Mouse (Mus musculus): ENCODE measurements around the gene Tpgs1. TPM values are rescaled to one million over a fixed set of nuclear protein-coding genes. Genes with fewer than 3 reads are reported as not detected.

Tpgs1 gene
- polyA plus RNA-seq, 1 experiment: 89.4 TPM

DNA sequence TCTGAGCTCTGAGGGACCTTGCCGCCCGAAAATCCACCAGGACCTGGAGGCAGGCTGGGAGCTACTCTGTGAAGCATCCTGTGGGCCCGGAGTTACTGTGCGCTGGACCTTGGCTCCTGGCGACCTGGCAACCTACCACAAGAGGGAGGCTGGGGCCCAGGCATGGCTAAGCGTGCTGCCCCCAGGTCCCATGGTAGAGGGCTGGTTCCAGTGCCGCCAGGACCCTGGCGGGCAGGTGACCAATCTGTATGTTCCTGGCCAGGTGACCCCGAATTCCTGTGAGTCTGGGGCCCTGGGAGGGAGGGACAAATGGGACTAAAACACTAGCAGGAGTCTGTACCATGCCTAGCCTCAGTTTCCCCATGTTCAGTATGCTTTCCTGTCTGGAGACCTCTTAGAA, 2.7 kb upstream of the Tpgs1 start:
- no peak for DNase-seq (ENCODE audit: extremely low spot score in 1 of 2, low spot score in 1 of 2)

DNA sequence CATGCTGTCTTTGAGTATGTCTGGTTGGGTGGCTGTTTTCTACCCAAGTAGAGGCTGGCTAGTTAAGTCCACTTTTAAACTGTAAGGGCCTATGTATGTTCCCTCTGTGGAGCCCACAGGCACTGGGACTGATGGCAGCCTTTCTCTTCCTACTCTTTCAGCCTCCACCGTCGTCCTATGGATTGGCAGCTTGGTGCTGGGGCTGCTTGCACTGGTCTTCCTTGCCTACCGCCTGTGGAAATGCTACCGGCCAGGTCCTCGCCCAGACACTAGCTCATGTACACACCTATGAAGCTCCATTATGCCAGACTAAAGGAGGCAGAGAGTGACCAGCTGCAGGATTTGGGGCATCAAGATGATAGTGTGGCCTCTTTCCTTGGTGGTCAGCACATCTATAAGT, 1.1 kb upstream of the Tpgs1 start:
- DNase-seq (ENCODE audit: extremely low spot score in 1 of 2, low spot score in 1 of 2): no peak

- DNase-seq (ENCODE audit: extremely low spot score in 1 of 2, low spot score in 1 of 2): peak in 1 of 2 experiments; percentile 84
Observed at GRCm38 (mm10) chr10:79669576-79670057, 448 bp downstream of the Tpgs1 start.

GRCm38 (mm10) chr10:79670071-79670888, 1.1 kb downstream of the Tpgs1 start:
- no peak for DNase-seq (ENCODE audit: extremely low spot score in 1 of 2, low spot score in 1 of 2)

- DNase-seq (ENCODE audit: extremely low spot score in 1 of 2, low spot score in 1 of 2): no peak
Observed at GRCm38 (mm10) chr10:79671396-79672087, 2.4 kb downstream of the Tpgs1 start.

- DNase-seq (ENCODE audit: extremely low spot score in 1 of 2, low spot score in 1 of 2): no peak
Observed at GRCm38 (mm10) chr10:79672088-79672455, 2.9 kb downstream of the Tpgs1 start.

DNA sequence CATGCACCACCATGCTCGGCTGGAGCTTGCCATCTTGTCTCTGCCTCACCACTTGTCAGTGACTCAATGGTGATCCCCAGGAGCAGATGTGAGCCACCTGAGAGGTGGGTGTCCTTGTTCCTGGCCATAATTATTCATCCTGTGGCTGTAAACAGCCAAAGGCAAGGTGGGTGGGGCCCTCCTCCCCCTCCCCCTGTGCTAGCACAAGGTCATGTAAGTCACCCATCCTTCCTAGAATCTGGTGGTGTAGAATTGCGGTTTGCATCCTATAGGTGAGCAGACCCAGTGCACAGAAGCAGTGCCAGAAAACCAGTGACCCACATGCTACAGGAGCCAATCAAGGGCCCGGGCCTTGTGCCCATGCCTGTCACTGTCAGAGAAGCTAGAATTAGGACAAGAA, 3.9 kb downstream of the Tpgs1 start:
- no peak for DNase-seq (ENCODE audit: extremely low spot score in 1 of 2, low spot score in 1 of 2)

DNA sequence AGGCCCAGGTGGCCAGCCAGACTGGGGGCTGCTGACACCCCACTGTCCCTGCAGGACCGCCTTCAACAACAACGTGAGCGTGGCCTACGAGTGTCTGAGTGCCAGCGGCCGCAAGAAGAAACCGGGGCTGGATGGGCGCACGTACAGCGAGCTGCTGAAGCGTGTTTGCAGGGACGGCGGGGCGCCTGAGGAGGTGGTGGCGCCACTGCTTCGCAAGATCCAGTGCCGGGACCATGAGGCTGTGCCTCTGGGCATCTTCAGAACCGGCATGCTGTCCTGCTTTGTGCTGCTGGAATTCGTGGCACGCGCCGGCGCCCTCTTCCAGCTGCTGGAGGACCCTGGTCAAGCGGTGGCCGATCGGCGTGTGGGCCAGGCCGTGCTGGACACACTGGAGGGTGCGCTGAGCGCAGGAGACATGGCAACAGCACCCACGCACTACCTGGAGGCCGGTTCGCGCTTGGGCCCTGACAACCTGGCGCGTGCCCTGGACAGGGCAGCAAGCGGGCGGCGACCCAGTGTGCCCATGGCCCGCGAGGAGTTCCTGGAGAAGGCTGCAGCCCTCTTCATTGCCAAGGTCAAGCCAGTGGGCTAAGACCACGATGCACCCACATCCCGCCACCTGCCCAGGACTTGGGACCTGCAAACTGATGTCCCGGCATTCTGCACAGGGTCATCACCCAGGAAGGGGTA, 6.3 kb downstream of the Tpgs1 start:
- no peak for DNase-seq (ENCODE audit: extremely low spot score in 1 of 2, low spot score in 1 of 2)

DNA sequence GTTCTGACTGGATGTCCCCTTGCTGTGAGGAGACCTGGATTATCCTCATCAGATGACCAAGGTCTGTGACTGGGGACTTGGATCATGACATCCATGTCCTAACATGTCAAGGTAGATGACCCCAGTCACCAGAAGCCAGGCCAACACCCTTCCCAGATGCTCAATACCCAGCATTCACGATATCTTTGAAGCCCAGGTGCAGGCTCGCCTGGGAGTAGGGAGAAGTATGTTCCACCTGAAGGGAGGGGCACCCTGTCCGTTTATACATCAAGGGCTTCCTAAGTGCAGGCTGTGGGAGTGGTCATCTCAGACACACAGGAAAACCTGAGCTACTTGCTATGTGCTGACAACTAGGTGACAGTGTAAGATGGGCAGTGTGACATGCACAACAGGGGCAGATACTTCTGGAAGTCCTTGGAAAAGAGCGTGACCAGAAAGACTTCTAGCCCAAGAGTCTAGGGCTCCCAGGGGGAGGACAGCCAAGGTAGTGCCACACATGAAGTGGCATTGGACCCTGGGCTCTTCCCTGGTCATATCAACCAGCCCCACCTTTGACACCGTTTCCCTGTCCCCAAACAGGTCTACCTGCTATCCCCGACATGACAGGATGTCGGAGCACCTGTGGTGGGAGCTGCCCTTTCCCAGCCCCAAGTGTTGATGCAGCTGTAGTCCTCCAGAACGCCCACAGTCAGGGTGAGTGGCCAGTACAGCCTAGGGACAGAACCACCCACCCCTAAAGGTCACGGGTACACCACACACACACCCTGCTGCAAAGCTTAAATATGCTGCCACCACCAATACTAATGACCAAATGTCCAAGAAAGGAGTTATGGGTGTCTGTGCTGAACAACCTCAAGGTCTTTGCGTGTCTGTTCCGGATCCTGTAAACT, 11.7 kb downstream of the Tpgs1 start:
- no peak for DNase-seq (ENCODE audit: extremely low spot score in 1 of 2, low spot score in 1 of 2)

DNA sequence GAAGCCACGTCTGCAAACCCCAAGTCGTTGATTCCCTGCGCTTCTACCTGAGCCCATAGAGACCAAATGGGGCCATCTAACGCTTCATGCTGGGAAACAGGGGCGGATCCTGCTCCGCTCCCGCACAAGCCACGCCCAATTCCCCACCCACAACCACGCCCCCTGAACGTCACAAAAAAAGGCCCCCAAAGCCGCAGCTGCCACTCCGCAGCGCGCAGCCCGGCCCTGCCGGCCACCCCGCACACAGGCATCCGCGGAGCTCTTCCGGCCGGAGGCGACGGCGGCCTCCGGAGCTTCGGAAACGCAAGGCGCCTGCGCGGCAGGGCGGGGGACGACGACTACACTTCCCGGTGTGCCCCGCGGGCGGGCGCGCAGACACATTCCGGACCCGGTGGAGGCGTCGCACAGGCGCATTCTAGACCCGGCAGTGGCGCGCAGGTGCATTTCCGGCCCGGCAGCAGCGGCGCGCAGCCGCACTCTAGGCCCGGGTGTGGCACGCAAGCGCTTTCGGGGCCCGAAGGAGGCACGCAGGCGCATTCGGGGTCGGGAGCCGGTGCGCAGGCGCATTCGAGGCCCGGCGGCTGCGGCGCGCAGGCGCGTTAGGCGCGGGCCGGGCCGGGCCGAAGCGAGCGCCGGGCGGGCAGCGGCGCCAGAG, 12.5 kb downstream of the Tpgs1 start, which contains the start of gene Cdc34:
Gene Cdc34 (plus strand): TSS at position 605 of the 655 bp plus-strand sequence.
- peak; percentile 98 to 100 for DNase-seq (ENCODE audit: extremely low spot score in 1 of 2, low spot score in 1 of 2)

DNA sequence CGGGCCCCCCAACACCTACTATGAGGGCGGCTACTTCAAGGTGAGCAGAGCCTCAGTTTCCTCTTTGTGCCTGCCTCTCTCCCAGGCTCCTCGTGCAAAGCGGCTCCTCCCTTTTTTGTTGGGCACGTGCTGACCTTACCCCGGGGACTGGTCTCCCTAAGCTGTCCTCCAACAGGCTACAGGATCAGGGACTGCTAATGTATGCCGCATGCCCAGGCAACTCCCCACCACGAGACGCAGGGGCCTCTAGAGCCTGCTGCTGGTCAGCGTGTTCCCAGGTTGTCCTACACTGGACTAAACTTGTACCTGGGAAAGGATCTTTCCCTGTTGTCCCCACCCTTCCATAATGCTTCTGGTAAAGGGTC, 13.4 kb downstream of the Tpgs1 start:
- DNase-seq (ENCODE audit: extremely low spot score in 1 of 2, low spot score in 1 of 2): no peak

- peak in 1 of 2 experiments; percentile 61 for DNase-seq (ENCODE audit: extremely low spot score in 1 of 2, low spot score in 1 of 2)
Observed at GRCm38 (mm10) chr10:79682916-79683582, 13.9 kb downstream of the Tpgs1 start.

- no peak for DNase-seq (ENCODE audit: extremely low spot score in 1 of 2, low spot score in 1 of 2)
Observed at GRCm38 (mm10) chr10:79683726-79684640, 14.8 kb downstream of the Tpgs1 start.

GRCm38 (mm10) chr10:79684770-79685600, 15.8 kb downstream of the Tpgs1 start:
- DNase-seq (ENCODE audit: extremely low spot score in 1 of 2, low spot score in 1 of 2): no peak

DNA sequence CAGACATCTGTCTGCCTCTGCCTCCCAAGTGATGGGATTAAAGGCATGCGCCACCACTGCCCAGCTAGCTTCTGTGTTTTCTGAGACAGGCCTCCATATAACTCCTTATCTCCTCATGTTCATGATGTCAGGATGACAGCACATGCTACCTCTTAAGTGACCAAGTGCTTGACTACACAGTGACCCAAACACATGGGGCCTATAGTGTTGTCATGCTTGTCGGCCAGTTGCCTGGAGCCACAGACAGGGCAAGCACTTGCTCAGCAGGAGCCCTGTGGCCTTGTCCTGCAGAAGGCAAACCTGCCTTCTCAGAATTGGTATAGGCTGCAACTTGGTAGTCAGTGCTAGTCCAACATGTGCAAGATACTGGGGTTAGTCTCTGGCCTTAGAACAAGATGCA, 17.1 kb downstream of the Tpgs1 start:
- no peak for DNase-seq (ENCODE audit: extremely low spot score in 1 of 2, low spot score in 1 of 2)

- no peak for DNase-seq (ENCODE audit: extremely low spot score in 1 of 2, low spot score in 1 of 2)
Observed at GRCm38 (mm10) chr10:79686691-79687090, 17.5 kb downstream of the Tpgs1 start.

DNA sequence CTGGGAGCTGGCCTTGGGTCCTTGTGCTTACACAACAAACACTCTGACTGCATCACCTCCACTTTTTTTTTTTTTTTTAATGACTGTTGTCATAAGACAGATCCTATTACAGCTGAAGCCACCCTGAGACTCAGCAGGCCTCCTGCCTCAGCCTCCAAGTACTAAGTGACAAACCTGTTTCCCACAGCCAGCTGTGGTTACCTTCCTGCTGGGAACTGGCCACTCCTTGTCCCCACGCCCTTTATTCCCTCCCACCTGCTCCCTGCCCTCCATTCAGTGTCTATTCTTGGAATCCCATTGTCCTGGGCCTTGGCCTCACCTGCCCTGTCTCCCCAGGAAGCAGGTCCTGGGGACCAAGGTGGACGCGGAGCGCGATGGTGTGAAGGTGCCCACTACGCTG, 18.3 kb downstream of the Tpgs1 start:
- no peak for DNase-seq (ENCODE audit: extremely low spot score in 1 of 2, low spot score in 1 of 2)
